ENCODE assay signal across 20 mouse cellular contexts in genomic region chr19:37225197-37225862, GRCm38 (mm10). TPM values are rescaled to one million over a fixed set of nuclear protein-coding genes. Genes with fewer than 3 reads are reported as not detected.
DNase-seq lines count a peak whose midpoint lies in the region; ATAC-seq and TF ChIP-seq lines count a peak whose summit lies in the region.
"Had no signal": no experiment of that assay in that cellular context is flagged by ENCODE, and none has a peak within 500 bp of the region (broad histone marks: within the 10 kb centered on the region; RNA-seq: fewer than 3 reads in every experiment).

No protein-coding gene starts in this region.

- no peak overlapping the region for H3K4me3 ChIP-seq in MEL (ENCODE audit: control insufficient read depth in 1 of 2, insufficient read depth in 1 of 2, low read depth in 2 of 2, low read length in 2 of 2)
- H3K4me3 ChIP-seq in liver, embryonic 15.5 days (replicated peaks): no peak overlapping the region
- no peak overlapping the region for H3K4me3 ChIP-seq in midbrain, embryonic 16.5 days (ENCODE audit: low read depth, low read length)
- H3K4me3 ChIP-seq: gastrocnemius, adult 2 months; hindbrain, embryonic 12.5 days; hindbrain, embryonic 15.5 days had no signal

- peak; percentile 59; the same call in 1 of the 2 replicates for ATAC-seq in erythroid progenitor cell, adult 5-6 weeks (replicated peaks; ENCODE audit: low FRiP score, poor library complexity, severe bottlenecking)
- peak; percentile 47; the same call in 1 of the 2 replicates for ATAC-seq in liver, embryonic 15.5 days (ENCODE audit: insufficient read depth)
- peak; percentile 85 for ATAC-seq in megakaryocyte-erythroid progenitor cell, adult 5-6 weeks (replicated peaks; ENCODE audit: low FRiP score, low TSS enrichment, poor library complexity, severe bottlenecking)
- no peak for ATAC-seq in midbrain, embryonic 16.5 days
- ATAC-seq: activated CD4-positive, CD25-positive, alpha-beta regulatory T cell, adult 4 months; CD4-positive, CD25-positive, alpha-beta regulatory T cell, adult 4 months; forebrain, embryonic 14.5 days; forebrain, postnatal 0 days had no signal

- no peak for TF ChIP-seq RAD21 in MEL (IDR thresholded peaks at IDR 0.05; ENCODE audit: low read depth, low read length)

- WGBS in liver, embryonic 15.5 days (ENCODE audit: insufficient replicate concordance): 41% methylated on average over 6 of the region's 6 CpGs
- WGBS in midbrain, embryonic 16.5 days: 79% methylated on average over 6 of the region's 6 CpGs

- H3K27me3 ChIP-seq in MEL (ENCODE audit: control insufficient read depth in 1 of 2, insufficient read depth in 2 of 2, low read length in 2 of 2): no peaks in the 10 kb centered on the region
- H3K27me3 ChIP-seq in liver, embryonic 15.5 days: no peaks in the 10 kb centered on the region
- no peaks in the 10 kb centered on the region for H3K27me3 ChIP-seq in midbrain, embryonic 16.5 days (ENCODE audit: control insufficient read depth, insufficient read depth, low read depth, low read length)
- H3K27me3 ChIP-seq: hindbrain, embryonic 12.5 days; hindbrain, embryonic 15.5 days had no signal

- no peak overlapping the region for H3K27ac ChIP-seq in MEL (ENCODE audit: control insufficient read depth, low read depth, low read length)
- H3K27ac ChIP-seq in liver, embryonic 15.5 days (replicated peaks): peak overlapping the region; percentile 62
- no peak overlapping the region for H3K27ac ChIP-seq in midbrain, embryonic 16.5 days (ENCODE audit: low read length)
- H3K27ac ChIP-seq: gastrocnemius, adult 2 months; hindbrain, embryonic 12.5 days; hindbrain, embryonic 15.5 days had no signal

- TF ChIP-seq POLR2A in MEL (IDR thresholded peaks at IDR 0.05; ENCODE audit: control insufficient read depth in 1 of 2, insufficient read depth in 1 of 2, low read depth in 1 of 2, low read length in 2 of 2, poor library complexity in 1 of 2): no peak

- H3K79me2 ChIP-seq in MEL (ENCODE audit: control insufficient read depth, insufficient read depth, low read length, poor library complexity): no peaks in the 10 kb centered on the region

- H3K9ac ChIP-seq in MEL (ENCODE audit: control insufficient read depth, low read depth, low read length, poor library complexity, severe bottlenecking): no peak overlapping the region
- no peak overlapping the region for H3K9ac ChIP-seq in liver, embryonic 15.5 days
- H3K9ac ChIP-seq in midbrain, embryonic 16.5 days (ENCODE audit: low read depth, low read length): no peak overlapping the region
- H3K9ac ChIP-seq: forebrain, postnatal 0 days; hindbrain, embryonic 12.5 days; hindbrain, embryonic 15.5 days had no signal

- H3K9me3 ChIP-seq in MEL (replicated peaks; ENCODE audit: insufficient read depth, low read length): no peaks in the 10 kb centered on the region
- H3K9me3 ChIP-seq in liver, embryonic 15.5 days (replicated peaks): no peaks in the 10 kb centered on the region
- H3K9me3 ChIP-seq in midbrain, embryonic 16.5 days (replicated peaks; ENCODE audit: control insufficient read depth, low read length, poor library complexity, severe bottlenecking): no peaks in the 10 kb centered on the region
- H3K9me3 ChIP-seq: hindbrain, embryonic 12.5 days; hindbrain, embryonic 15.5 days had no signal

- peaks cover 2 to 11% of the 10 kb centered on the region in 2 experiments; a peak in 2 of 4 replicates for H3K36me3 ChIP-seq in MEL (ENCODE audit: control insufficient read depth in 1 of 2, insufficient read depth in 2 of 2, low read length in 2 of 2)
- peaks cover 58% of the 10 kb centered on the region for H3K36me3 ChIP-seq in liver, embryonic 15.5 days (replicated peaks)
- H3K36me3 ChIP-seq in midbrain, embryonic 16.5 days (ENCODE audit: control insufficient read depth, insufficient read depth, low read length): peaks cover 8% of the 10 kb centered on the region; the same call in 1 of the 2 replicates

- TF ChIP-seq CTCF in MEL (IDR thresholded peaks at IDR 0.05 in 2 of 3, conservative IDR thresholded peaks at IDR 0.05 in 1 of 3; ENCODE audit: control insufficient read depth in 1 of 3, insufficient read depth in 1 of 3, low read depth in 2 of 3, low read length in 3 of 3, poor library complexity in 1 of 3, severe bottlenecking in 1 of 3): no peak

- H3K4me2 ChIP-seq in liver, embryonic 15.5 days: no peak overlapping the region
- H3K4me2 ChIP-seq in midbrain, embryonic 16.5 days (ENCODE audit: low read length): no peak overlapping the region
- H3K4me2 ChIP-seq: heart, embryonic 11.5 days; hindbrain, embryonic 12.5 days; hindbrain, embryonic 15.5 days had no signal

- H3K4me1 ChIP-seq in MEL (ENCODE audit: control insufficient read depth in 1 of 2, insufficient read depth in 2 of 2, low read length in 2 of 2): peaks cover 5 to 7% of the 10 kb centered on the region in 2 experiments
- H3K4me1 ChIP-seq in liver, embryonic 15.5 days (replicated peaks): peaks cover 25% of the 10 kb centered on the region
- H3K4me1 ChIP-seq in midbrain, embryonic 16.5 days (ENCODE audit: control insufficient read depth, insufficient read depth, low read length): no peaks in the 10 kb centered on the region
- H3K4me1 ChIP-seq: hindbrain, embryonic 12.5 days; hindbrain, embryonic 15.5 days had no signal

- peak; percentile 57 for DNase-seq in MEL (ENCODE audit: low read depth, low spot score)
- no peak for DNase-seq in cerebellum, adult 8-10 months
- DNase-seq: adrenal gland, adult 8-10 months; adrenal gland, postnatal 25 days; cerebellum, adult 18-20 months; cerebellum, adult 9-11 months; cerebellum, postnatal 36 days; forebrain, postnatal 0 days; gastrocnemius, adult 2 months; gastrocnemius, postnatal 14 days had no signal

- peak; percentile 48 to 54; a peak in 3 of 4 replicates for TF ChIP-seq EP300 in MEL (IDR thresholded peaks at IDR 0.05; ENCODE audit: low read depth in 1 of 2, low read length in 2 of 2)

TF ChIP-seq in MEL, 35 proteins besides CTCF, POLR2A, EP300 and RAD21:
- TF ChIP-seq GATA1 (IDR thresholded peaks at IDR 0.05; ENCODE audit: low read depth, low read length): peak; percentile 55
- TF ChIP-seq RCOR1 (IDR thresholded peaks at IDR 0.05; ENCODE audit: low read depth, low read length): peak; percentile 25; the same call in 1 of the 2 replicates
- TF ChIP-seq ZKSCAN1 (IDR thresholded peaks at IDR 0.05; ENCODE audit: low read depth, low read length): no peak
- TF ChIP-seq SMC3 (IDR thresholded peaks at IDR 0.05; ENCODE audit: low read depth, low read length): no peak
- TF ChIP-seq ZMIZ1 (IDR thresholded peaks at IDR 0.05; ENCODE audit: low read depth, low read length): no peak
- no peak for TF ChIP-seq KAT2A (conservative IDR thresholded peaks at IDR 0.05; ENCODE audit: low read depth, low read length)
- no peak for TF ChIP-seq MAZ (IDR thresholded peaks at IDR 0.05; ENCODE audit: low read depth, low read length)
- peak; percentile 69; the same call in 1 of the 2 replicates for TF ChIP-seq TCF12 (IDR thresholded peaks at IDR 0.05; ENCODE audit: low read depth, low read length)
- TF ChIP-seq USF2 (IDR thresholded peaks at IDR 0.05; ENCODE audit: borderline replicate concordance in 1 of 2, insufficient read depth in 1 of 2, low read depth in 1 of 2, low read length in 2 of 2): no peak
- TF ChIP-seq ZNF384 (IDR thresholded peaks at IDR 0.05; ENCODE audit: low read depth, low read length): 0 out of 2 replicates have a peak, but pooled peaks have one; percentile 36
- no peak for TF ChIP-seq CHD1 (IDR thresholded peaks at IDR 0.05; ENCODE audit: low read depth, low read length)
- no peak for TF ChIP-seq BHLHE40 (IDR thresholded peaks at IDR 0.05; ENCODE audit: borderline replicate concordance, low read depth, low read length)
- TF ChIP-seq POLR2AphosphoS2 (IDR thresholded peaks at IDR 0.05; ENCODE audit: low read length): no peak
- no peak for TF ChIP-seq POLR2AphosphoS5 (IDR thresholded peaks at IDR 0.05; ENCODE audit: borderline replicate concordance, low read depth, low read length)

RNA-seq across cellular contexts. Expression of gene Cpeb3, which starts 16.9 kb away (rescaled TPM):
- total RNA-seq in MEL (2012; rRNA removed): 0.29 and 0.35 TPM in 2 replicates
- polyA plus RNA-seq in MEL (2012; ENCODE audit: insufficient read depth in 1 of 2, insufficient read length in 2 of 2, low read depth in 1 of 2, low replicate concordance in 2 of 2, missing spikeins in 1 of 2): under 1 TPM in 1 of 2 experiments, not detected in 1; 0.93 TPM
- total RNA-seq in erythroid progenitor cell, adult 5-6 weeks (2015; ENCODE audit: low replicate concordance): 39.6 and 42.8 TPM in 2 replicates
- 38.5 and 42.5 TPM in 2 replicates for total RNA-seq in erythroid progenitor cell, adult 5-6 weeks (2017; ENCODE audit: low replicate concordance)
- polyA plus RNA-seq in liver, embryonic 15.5 days (2015; fragmentation: Nextera tagmentation; extraction: Ambion mirVana): 3.3 and 4.8 TPM in 2 replicates
- total RNA-seq in megakaryocyte-erythroid progenitor cell, adult 5-6 weeks (2014; fragmentation: Nextera tagmentation): 3.1 and 3.6 TPM in 2 replicates
- total RNA-seq in megakaryocyte-erythroid progenitor cell, adult 5-6 weeks (2017): 0.80 and 4.1 TPM in 2 replicates
- polyA plus RNA-seq in midbrain, embryonic 16.5 days (2015; fragmentation: Nextera tagmentation; extraction: Ambion mirVana): 11.2 and 12.9 TPM in 2 replicates
- polyA plus RNA-seq: CD4-positive, CD25-positive, alpha-beta regulatory T cell, adult 4 months had no signal

RNA-seq across cellular contexts. Expression of gene March5, which starts 18.0 kb away (rescaled TPM):
- total RNA-seq in MEL (2012; rRNA removed): 65.6 and 68.5 TPM in 2 replicates
- polyA plus RNA-seq in MEL (2012; ENCODE audit: insufficient read depth in 1 of 2, insufficient read length in 2 of 2, low read depth in 1 of 2, low replicate concordance in 2 of 2, missing spikeins in 1 of 2): 10 to 100 TPM in 1 of 2 experiments, not detected in 1; 83.5 TPM
- 361 and 388 TPM in 2 replicates for total RNA-seq in erythroid progenitor cell, adult 5-6 weeks (2015; ENCODE audit: low replicate concordance)
- total RNA-seq in erythroid progenitor cell, adult 5-6 weeks (2017; ENCODE audit: low replicate concordance): 349 and 424 TPM in 2 replicates
- polyA plus RNA-seq in liver, embryonic 15.5 days (2015; fragmentation: Nextera tagmentation; extraction: Ambion mirVana): 159 and 162 TPM in 2 replicates
- total RNA-seq in megakaryocyte-erythroid progenitor cell, adult 5-6 weeks (2014; fragmentation: Nextera tagmentation): 138 TPM in 2 replicates
- 77.5 and 90.8 TPM in 2 replicates for total RNA-seq in megakaryocyte-erythroid progenitor cell, adult 5-6 weeks (2017)
- 89.2 and 96.1 TPM in 2 replicates for polyA plus RNA-seq in midbrain, embryonic 16.5 days (2015; fragmentation: Nextera tagmentation; extraction: Ambion mirVana)

Comparison
In these comparisons a context has a peak if more than half of its experiments do, and no peak if none do; other contexts are left out.
1. RNA of gene Cpeb3, which starts 16.9 kb away (total RNA-seq): 38.5 to 42.8 TPM in erythroid progenitor cell, adult 5-6 weeks; 0.80 to 4.1 TPM in megakaryocyte-erythroid progenitor cell, adult 5-6 weeks and 0.29 to 0.35 TPM in MEL; every median in the first group is over 4 times any median in the second.